Mouse (Mus musculus): ENCODE results near the gene Bbs1. TPM values are rescaled to one million over a fixed set of nuclear protein-coding genes. Genes with fewer than 3 reads are reported as not detected.
A peak's percentile ranks its signal among the peaks of the same experiment; 100 is the strongest.

Bbs1 gene
- polyA plus RNA-seq, 1 experiment from 2014 or later = 12.8 TPM

DNA sequence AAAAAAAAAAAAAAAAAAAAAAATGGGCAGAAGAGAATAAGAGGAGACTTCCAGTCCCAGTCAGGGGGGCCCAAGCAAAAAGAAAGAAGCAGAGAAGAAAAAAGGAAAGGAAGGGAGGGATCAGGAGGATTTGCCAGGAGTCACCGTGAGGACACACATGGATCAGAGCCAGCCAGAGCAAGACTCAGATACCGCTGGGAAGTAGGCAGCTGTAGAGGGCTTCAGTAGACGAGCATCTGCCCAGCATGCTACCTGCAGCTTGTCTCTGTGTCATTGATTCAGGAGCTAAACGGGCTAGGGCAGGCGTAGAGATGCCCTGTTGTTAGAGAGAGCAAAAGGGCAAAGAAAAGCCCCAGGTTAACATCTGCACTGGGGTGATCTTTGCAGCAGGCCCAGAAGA lies 56.1 kb downstream of the Bbs1 start:
- Histone ChIP-seq H3K27ac (no peak overlapping the region), H3K4me3 (replicated peaks) (no peak overlapping the region), H3K9me3 (no peaks in the 10 kb centered on the region), H3K9ac (replicated peaks) (no peak overlapping the region), H3K4me1 (replicated peaks) (peaks cover 5% of the 10 kb centered on the region), H3K36me3 (no peaks in the 10 kb centered on the region), H3K4me2 (replicated peaks) (no peak overlapping the region), H3K27me3 (peaks cover 4% of the 10 kb centered on the region; the same call in 1 of the 2 replicates)
- 35% methylated on average over 5 of the region's 5 CpGs for WGBS
- ATAC-seq = no peak

DNA sequence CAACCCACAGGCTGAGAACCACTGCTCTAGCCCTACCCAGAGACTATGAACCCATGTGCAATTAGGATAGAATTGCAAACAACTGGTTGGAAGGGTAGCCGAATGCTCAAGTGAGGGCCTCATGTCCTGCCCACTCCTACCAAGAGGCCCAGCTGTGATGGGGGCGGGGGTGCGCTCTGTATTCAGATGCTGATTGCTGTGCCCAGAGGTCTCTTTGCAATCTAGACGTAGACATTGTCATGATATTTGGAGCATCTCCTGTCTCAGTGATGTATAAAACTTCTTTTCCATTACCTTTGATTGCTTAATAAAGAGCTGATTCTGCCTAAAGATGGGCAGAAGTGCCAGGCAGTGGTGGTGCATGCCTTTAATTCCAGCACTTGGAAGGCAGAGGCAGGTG lies 56.6 kb downstream of the Bbs1 start:
- Histone ChIP-seq H3K27me3 (peaks cover 4% of the 10 kb centered on the region; the same call in 1 of the 2 replicates), H3K9ac (replicated peaks) (no peak overlapping the region), H3K27ac (no peak overlapping the region), H3K9me3 (no peaks in the 10 kb centered on the region), H3K36me3 (no peaks in the 10 kb centered on the region), H3K4me3 (replicated peaks) (no peak overlapping the region), H3K4me1 (replicated peaks) (peaks cover 5% of the 10 kb centered on the region), H3K4me2 (replicated peaks) (no peak overlapping the region)
- no peak for ATAC-seq
- WGBS = 57% methylated on average over 4 of the region's 4 CpGs

DNA sequence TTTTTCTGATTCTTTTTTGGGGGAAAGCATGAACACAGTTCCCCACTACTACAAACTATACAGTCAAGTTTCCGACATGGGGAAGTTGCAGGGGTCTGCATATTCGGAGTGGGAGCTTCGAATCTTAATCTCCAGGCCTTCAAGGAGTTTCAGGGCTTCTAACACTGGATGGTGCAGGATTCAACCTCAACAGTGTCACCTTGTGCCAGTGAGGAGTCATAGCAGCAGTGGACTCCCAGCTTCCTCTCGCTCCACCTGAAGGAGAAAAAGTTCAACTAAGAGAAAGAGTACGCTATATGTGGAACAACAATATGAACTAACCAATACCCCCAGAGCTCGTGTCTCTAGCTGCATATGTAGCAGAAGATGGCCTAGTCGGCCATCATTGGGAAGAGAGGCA lies 58.9 kb downstream of the Bbs1 start:
- ATAC-seq = no peak
- WGBS = 35% methylated on average over 7 of the region's 7 CpGs

DNA sequence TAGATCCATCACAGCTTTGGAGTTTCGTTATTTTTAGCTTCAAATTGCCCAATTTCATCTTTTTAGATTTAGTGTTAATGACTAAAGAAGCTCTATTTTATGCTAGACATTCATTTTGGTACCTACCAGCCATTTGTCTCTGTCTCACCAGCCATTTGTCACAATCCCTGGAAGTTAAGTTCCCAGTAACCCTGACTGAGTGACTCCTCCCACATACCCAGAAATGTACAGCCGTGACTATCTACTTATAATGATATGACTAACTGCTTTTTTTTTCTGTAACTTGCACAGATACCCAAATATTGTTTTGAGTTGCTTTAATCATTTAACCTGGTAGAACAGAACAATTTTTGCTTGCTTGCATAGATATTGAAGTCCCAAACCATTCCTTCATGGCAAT lies 60.6 kb downstream of the Bbs1 start:
- Histone ChIP-seq H3K27ac (no peak overlapping the region), H3K36me3 (no peaks in the 10 kb centered on the region), H3K4me3 (replicated peaks) (no peak overlapping the region), H3K4me2 (replicated peaks) (no peak overlapping the region), H3K9me3 (no peaks in the 10 kb centered on the region), H3K27me3 (peaks cover 17% of the 10 kb centered on the region), H3K4me1 (replicated peaks) (no peaks in the 10 kb centered on the region), H3K9ac (replicated peaks) (no peak overlapping the region)
- ATAC-seq = no peak
- 74% methylated on average over 2 of the region's 2 CpGs for WGBS

More for the DNA sequence above, 58.9 kb downstream of the Bbs1 start:
- Histone ChIP-seq H3K36me3 (no peaks in the 10 kb centered on the region), H3K4me1 (replicated peaks) (no peaks in the 10 kb centered on the region), H3K4me2 (replicated peaks) (no peak overlapping the region), H3K27me3 (0 out of 2 replicates have a peak, but pooled peaks cover under 1% of the 10 kb centered on the region), H3K9ac (replicated peaks) (no peak overlapping the region), H3K4me3 (replicated peaks) (no peak overlapping the region), H3K27ac (no peak overlapping the region), H3K9me3 (no peaks in the 10 kb centered on the region)

DNA sequence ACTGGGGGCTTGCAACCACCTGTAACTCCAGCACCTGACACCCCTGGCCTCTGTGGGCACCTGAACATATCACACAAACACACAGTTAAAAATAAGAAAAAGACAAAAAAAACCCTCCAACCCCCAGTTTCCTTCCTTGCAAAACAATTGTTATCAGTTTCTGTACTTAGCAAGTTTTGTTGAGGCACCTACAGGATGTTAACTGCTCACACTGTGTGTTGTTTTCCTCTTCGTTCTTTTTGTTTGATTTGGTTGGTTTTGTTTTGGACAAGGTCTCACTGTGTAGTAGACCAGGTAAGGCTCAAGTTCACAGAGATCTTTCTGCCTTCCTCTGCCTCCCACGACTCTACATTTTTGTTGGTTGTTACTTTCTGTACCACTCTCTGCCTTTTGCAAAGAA lies 63.8 kb downstream of the Bbs1 start:
- Histone ChIP-seq H3K27me3 (peaks cover 31% of the 10 kb centered on the region), H3K36me3 (no peaks in the 10 kb centered on the region), H3K9me3 (no peaks in the 10 kb centered on the region), H3K27ac (no peak overlapping the region), H3K4me1 (replicated peaks) (peaks cover 19% of the 10 kb centered on the region), H3K4me2 (replicated peaks) (no peak overlapping the region), H3K4me3 (replicated peaks) (no peak overlapping the region), H3K9ac (replicated peaks) (no peak overlapping the region)
- ATAC-seq = no peak
- WGBS = 74% methylated on average over 2 of the region's 2 CpGs

DNA sequence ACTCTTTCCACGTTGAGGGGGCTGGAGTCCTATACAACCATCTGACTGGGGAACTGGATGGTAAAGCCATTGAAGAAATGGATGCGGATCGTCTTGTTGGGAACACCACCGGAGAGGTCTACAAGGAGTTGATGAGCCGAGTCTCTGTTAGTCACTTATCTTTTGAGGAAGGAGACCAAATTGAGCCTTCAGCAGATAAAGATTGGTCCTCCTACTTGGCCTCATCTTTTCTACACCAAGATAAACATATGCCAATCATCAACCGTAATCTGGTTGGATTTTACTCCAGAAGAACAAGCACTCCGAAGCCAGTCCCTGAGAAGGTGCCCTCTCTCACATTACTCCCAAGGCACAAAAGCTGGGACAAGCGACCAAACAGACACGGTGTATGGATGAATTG lies 65.6 kb downstream of the Bbs1 start:
- Histone ChIP-seq H3K4me1 (replicated peaks) (peaks cover 19% of the 10 kb centered on the region), H3K36me3 (no peaks in the 10 kb centered on the region), H3K4me2 (replicated peaks) (no peak overlapping the region), H3K9me3 (no peaks in the 10 kb centered on the region), H3K27me3 (peaks cover 31% of the 10 kb centered on the region), H3K4me3 (replicated peaks) (no peak overlapping the region), H3K27ac (no peak overlapping the region), H3K9ac (replicated peaks) (no peak overlapping the region)
- ATAC-seq = no peak
- WGBS = 84% methylated on average over 9 of the region's 9 CpGs

DNA sequence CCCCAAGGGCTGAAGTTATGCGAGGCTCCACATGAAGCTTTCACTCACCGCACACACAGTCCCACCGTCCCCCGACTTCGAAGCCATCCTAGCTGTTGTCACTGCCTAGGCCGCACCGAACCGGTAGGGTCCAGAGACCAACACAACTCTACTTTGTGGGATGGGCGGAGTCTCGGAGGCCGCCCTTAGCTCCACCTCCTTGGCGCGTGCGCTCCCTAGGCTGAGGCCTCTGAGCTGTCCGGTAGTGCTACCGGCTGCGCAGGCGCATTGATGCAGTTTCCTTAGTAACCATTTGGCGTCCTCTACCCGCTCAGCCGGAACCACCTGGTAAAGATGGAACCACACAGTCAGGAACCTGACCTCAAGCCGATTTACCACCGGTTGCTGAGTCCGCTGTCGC lies 67.3 kb downstream of the Bbs1 start, which contains the start of the genes Ccs and Ccdc87:
Gene Ccs, minus strand, starts transcription at position 184 of the 400 bp plus-strand sequence.
Gene Ccdc87, plus strand, starts transcription at position 218 of the 400 bp plus-strand sequence.
- Histone ChIP-seq H3K27me3 (peaks cover 31% of the 10 kb centered on the region), H3K9me3 (no peaks in the 10 kb centered on the region), H3K4me1 (replicated peaks) (peaks cover 19% of the 10 kb centered on the region), H3K4me2 (replicated peaks) (peak within 1 kb of the TSS; percentile 97), H3K36me3 (no peaks in the 10 kb centered on the region), H3K27ac (no peak within 1 kb of the TSS), H3K9ac (replicated peaks) (peak within 1 kb of the TSS; percentile 80), H3K4me3 (replicated peaks) (peak within 1 kb of the TSS; percentile 61)
- under 1% methylated on average over 25 of the region's 25 CpGs for WGBS
- ATAC-seq = peak; percentile 98

DNA sequence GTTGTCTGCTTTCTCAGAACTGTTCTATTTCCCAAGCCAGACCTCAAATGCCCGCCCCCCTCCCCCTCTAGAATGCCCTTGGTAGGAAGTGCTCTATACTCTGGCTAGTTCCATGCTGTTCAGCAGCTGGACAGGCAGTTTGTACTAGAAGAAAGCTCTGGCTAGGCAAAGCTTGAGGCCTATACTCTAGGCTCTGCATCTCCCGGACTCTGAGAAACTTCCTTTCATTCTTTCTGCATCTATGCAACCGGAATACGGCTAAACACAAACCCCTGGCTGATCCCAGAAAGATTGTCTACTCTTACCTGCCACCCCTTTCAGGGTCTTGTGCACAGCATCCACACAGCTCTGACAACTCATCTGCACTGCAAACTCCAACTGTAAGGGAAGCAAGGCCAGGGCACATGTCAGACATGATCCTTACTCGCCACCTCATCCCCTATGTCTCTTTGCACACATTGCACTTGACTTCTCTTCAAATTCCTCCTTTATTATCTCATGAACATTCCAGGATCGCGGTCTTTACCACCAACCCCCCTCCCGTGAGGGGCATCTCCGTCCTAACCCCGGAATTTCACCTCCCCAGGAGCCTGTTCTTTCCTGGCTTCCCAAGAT lies 67.8 kb downstream of the Bbs1 start:
- WGBS = 36% methylated on average over 10 of the region's 10 CpGs
- Histone ChIP-seq H3K27ac (no peak overlapping the region), H3K9me3 (no peaks in the 10 kb centered on the region)

DNA sequence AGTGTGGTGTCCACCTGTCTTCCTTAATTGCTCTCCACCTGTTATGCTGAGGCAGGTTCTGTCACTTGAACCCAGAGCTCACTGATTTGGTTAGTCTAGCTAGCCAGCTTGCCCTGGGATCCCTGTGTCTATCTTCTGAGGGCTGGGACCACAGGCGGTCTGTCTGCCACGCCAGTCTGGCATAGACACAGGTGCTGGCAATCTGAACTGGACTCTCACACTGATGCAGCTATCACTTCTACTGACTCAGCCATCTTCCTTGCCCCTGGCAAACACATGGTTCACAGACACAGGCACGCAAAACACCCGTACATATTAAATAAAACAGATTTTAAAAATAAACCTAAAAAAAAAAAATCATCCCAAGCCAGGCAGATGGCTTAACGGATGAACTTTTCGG lies 69.4 kb downstream of the Bbs1 start:
- 92% methylated on average over 6 of the region's 6 CpGs for WGBS

More for the DNA sequence above, 67.8 kb downstream of the Bbs1 start:
- H3K4me1 ChIP-seq (replicated peaks) = peaks cover 19% of the 10 kb centered on the region
- no peak for ATAC-seq
- no peaks in the 10 kb centered on the region for H3K36me3 ChIP-seq
- peak overlapping the region; percentile 97 for H3K4me2 ChIP-seq (replicated peaks)
- H3K9ac ChIP-seq (replicated peaks) = peak overlapping the region; percentile 80
- H3K4me3 ChIP-seq (replicated peaks) = peak overlapping the region; percentile 61
- peaks cover 31% of the 10 kb centered on the region for H3K27me3 ChIP-seq

More for the DNA sequence above, 69.4 kb downstream of the Bbs1 start:
- ATAC-seq = no peak
- H3K9ac ChIP-seq (replicated peaks) = no peak overlapping the region
- H3K4me3 ChIP-seq (replicated peaks) = no peak overlapping the region
- no peak overlapping the region for H3K4me2 ChIP-seq (replicated peaks)
- H3K9me3 ChIP-seq = no peaks in the 10 kb centered on the region
- H3K27me3 ChIP-seq = peaks cover 26% of the 10 kb centered on the region
- no peak overlapping the region for H3K27ac ChIP-seq
- H3K36me3 ChIP-seq = 0 out of 2 replicates have a peak, but pooled peaks cover 4% of the 10 kb centered on the region
- peaks cover 26% of the 10 kb centered on the region for H3K4me1 ChIP-seq (replicated peaks)

Other genes starting within 250 kb of the Bbs1 start
- 3.8 and 5.0 TPM in 2 replicates for gene Gm960, start 208.0 kb downstream of the Bbs1 start, polyA plus RNA-seq (2015; fragmentation: Nextera tagmentation; extraction: Ambion mirVana)
- 29.8 and 31.9 TPM in 2 replicates for gene Sptbn2, start 195.5 kb downstream of the Bbs1 start, polyA plus RNA-seq (2015; fragmentation: Nextera tagmentation; extraction: Ambion mirVana)
- gene Rbm4b, start 150.1 kb downstream of the Bbs1 start, polyA plus RNA-seq (2015; fragmentation: Nextera tagmentation; extraction: Ambion mirVana) = 220 TPM in 2 replicates
- 117 and 126 TPM in 2 replicates for gene Rbm4, start 112.7 kb downstream of the Bbs1 start, polyA plus RNA-seq (2015; fragmentation: Nextera tagmentation; extraction: Ambion mirVana)
- 30.9 and 33.4 TPM in 2 replicates for gene Gm21992, start 95.0 kb downstream of the Bbs1 start, polyA plus RNA-seq (2015; fragmentation: Nextera tagmentation; extraction: Ambion mirVana)
- gene Rbm14, start 95.0 kb downstream of the Bbs1 start, polyA plus RNA-seq (2015; fragmentation: Nextera tagmentation; extraction: Ambion mirVana) = 74.8 and 82.3 TPM in 2 replicates
- 37.9 and 40.2 TPM in 2 replicates for gene Ccs, start 67.3 kb downstream of the Bbs1 start, polyA plus RNA-seq (2015; fragmentation: Nextera tagmentation; extraction: Ambion mirVana)
- gene Ccdc87, start 67.3 kb downstream of the Bbs1 start, polyA plus RNA-seq (2015; fragmentation: Nextera tagmentation; extraction: Ambion mirVana) = 0.30 and 0.36 TPM in 2 replicates
- 59.0 and 67.5 TPM in 2 replicates for gene Ctsf, start 51.5 kb downstream of the Bbs1 start, polyA plus RNA-seq (2015; fragmentation: Nextera tagmentation; extraction: Ambion mirVana)
- gene Actn3, start 28.7 kb downstream of the Bbs1 start, polyA plus RNA-seq (2015; fragmentation: Nextera tagmentation; extraction: Ambion mirVana) = 1.2 and 1.4 TPM in 2 replicates
- 22.7 and 24.1 TPM in 2 replicates for gene Zdhhc24, start 28.0 kb downstream of the Bbs1 start, polyA plus RNA-seq (2015; fragmentation: Nextera tagmentation; extraction: Ambion mirVana)
- 143 TPM in 2 replicates for gene Dpp3, start 21.7 kb upstream of the Bbs1 start, polyA plus RNA-seq (2015; fragmentation: Nextera tagmentation; extraction: Ambion mirVana)
- gene Peli3, start 36.5 kb upstream of the Bbs1 start, polyA plus RNA-seq (2015; fragmentation: Nextera tagmentation; extraction: Ambion mirVana) = 8.8 and 10.8 TPM in 2 replicates
- 111 and 113 TPM in 2 replicates for gene Mrpl11, start 55.5 kb upstream of the Bbs1 start, polyA plus RNA-seq (2015; fragmentation: Nextera tagmentation; extraction: Ambion mirVana)
- 0.31 and 0.32 TPM in 2 replicates for gene Npas4, start 83.7 kb upstream of the Bbs1 start, polyA plus RNA-seq (2015; fragmentation: Nextera tagmentation; extraction: Ambion mirVana)
- 7.8 TPM in 2 replicates for gene Slc29a2, start 117.2 kb upstream of the Bbs1 start, polyA plus RNA-seq (2015; fragmentation: Nextera tagmentation; extraction: Ambion mirVana)
- 52.9 and 54.3 TPM in 2 replicates for gene B4gat1, start 132.2 kb upstream of the Bbs1 start, polyA plus RNA-seq (2015; fragmentation: Nextera tagmentation; extraction: Ambion mirVana)
- gene AC124502.3, start 132.3 kb upstream of the Bbs1 start, polyA plus RNA-seq (2015; fragmentation: Nextera tagmentation; extraction: Ambion mirVana) = 3.9 and 4.3 TPM in 2 replicates
- 52.6 and 58.9 TPM in 2 replicates for gene Brms1, start 134.7 kb upstream of the Bbs1 start, polyA plus RNA-seq (2015; fragmentation: Nextera tagmentation; extraction: Ambion mirVana)
- gene Rin1, start 143.9 kb upstream of the Bbs1 start, polyA plus RNA-seq (2015; fragmentation: Nextera tagmentation; extraction: Ambion mirVana) = 1.3 and 2.1 TPM in 2 replicates
- gene Cd248, start 161.4 kb upstream of the Bbs1 start, polyA plus RNA-seq (2015; fragmentation: Nextera tagmentation; extraction: Ambion mirVana) = 11.0 and 15.2 TPM in 2 replicates
- gene Tmem151a, start 178.9 kb upstream of the Bbs1 start, polyA plus RNA-seq (2015; fragmentation: Nextera tagmentation; extraction: Ambion mirVana) = 3.7 and 4.4 TPM in 2 replicates
- gene Yif1a, start 181.9 kb upstream of the Bbs1 start, polyA plus RNA-seq (2015; fragmentation: Nextera tagmentation; extraction: Ambion mirVana) = 57.1 and 59.0 TPM in 2 replicates
- gene Cnih2, start 191.9 kb upstream of the Bbs1 start, polyA plus RNA-seq (2015; fragmentation: Nextera tagmentation; extraction: Ambion mirVana) = 321 and 357 TPM in 2 replicates
- 238 and 242 TPM in 2 replicates for gene Rab1b, start 200.4 kb upstream of the Bbs1 start, polyA plus RNA-seq (2015; fragmentation: Nextera tagmentation; extraction: Ambion mirVana)
- 63.1 and 69.0 TPM in 2 replicates for gene Klc2, start 211.9 kb upstream of the Bbs1 start, polyA plus RNA-seq (2015; fragmentation: Nextera tagmentation; extraction: Ambion mirVana)

All from midbrain, embryonic 13.5 days (tissue).